Mouse (Mus musculus) neural tube, embryonic 10.5 days (tissue): ENCODE results near the gene Btbd9.
"Not testable (repeated sequence)": the region's sequence is repeated elsewhere in the genome, so short reads cannot be mapped to it uniquely, and the experiment has no call there.

Experiments used
- DNase-seq: peaks from one replicate; pipeline ENCODE4 v3.0.0-alpha.2; 2017; ENCODE audit warnings: low spot score; ENCODE audit errors: extremely low spot score

Gene Btbd9

DNA sequence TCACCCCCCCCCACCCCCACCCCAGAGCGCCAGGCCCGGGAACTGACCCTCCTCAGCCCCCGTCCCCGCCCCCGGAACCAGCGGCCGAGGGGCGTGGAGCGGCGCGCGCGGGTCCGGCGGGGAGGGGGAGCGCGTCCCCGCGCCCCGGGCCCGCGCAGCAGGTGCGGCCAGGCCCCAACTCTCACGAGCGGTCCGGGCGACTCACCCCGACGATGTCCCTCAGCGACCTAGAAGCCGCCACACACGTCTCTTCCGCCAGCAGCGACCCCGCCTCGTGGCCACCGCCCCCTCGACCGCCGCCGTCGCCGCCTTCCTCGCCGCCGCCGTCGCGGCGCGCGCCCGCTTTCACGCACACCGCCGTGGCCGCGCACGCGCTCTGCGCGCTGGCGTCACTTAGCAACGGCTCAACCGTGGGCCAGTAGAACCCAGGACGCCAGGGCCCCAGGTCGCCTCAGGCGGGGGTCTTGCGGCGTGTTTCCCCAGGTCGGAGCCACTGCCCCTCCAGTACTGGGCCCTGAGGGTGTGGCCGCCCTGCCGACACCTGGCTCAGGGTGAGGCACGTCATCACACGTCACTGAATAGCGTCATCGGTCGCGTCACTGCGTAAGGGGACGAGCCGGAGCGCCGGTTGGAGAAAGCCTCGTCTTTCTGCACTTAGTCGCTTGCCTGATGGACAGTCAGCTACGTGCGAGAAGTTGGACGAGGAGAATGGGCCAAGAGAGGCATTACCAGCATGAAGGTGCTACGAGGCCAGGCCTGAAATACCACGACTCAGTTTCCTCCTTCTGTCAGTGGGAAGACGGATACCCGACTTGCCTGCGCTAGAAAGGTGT is at the start of gene Btbd9:
TSS of gene Btbd9 (minus strand) at position 548 of the 833 bp plus-strand sequence.
- DNase-seq: peak; percentile 94

DNA sequence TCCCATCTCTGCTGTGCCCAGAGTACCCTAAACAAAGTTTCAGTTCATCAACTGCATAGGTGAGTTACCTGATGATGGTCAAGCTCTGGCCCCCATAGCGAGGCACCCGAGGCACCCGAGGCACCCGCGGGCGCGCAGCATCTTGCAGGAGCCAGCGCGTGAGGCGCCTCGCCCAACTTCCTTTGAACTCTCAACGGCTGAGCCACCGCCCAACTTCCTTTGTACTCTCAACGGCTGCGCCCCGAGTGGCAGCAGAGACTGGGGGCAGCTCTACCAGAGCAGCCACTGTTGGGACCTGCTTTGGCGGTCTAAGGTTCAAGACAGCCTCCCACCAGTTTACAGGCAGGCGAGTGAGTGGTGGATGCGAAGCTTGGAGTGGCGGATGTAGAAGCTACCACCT is 47.8 kb upstream of the Btbd9 start, which contains the start of gene Dnah8:
TSS of gene Dnah8 (plus strand) at position 223 of the 400 bp plus-strand sequence.
- DNase-seq: not testable (repeated sequence)

DNA sequence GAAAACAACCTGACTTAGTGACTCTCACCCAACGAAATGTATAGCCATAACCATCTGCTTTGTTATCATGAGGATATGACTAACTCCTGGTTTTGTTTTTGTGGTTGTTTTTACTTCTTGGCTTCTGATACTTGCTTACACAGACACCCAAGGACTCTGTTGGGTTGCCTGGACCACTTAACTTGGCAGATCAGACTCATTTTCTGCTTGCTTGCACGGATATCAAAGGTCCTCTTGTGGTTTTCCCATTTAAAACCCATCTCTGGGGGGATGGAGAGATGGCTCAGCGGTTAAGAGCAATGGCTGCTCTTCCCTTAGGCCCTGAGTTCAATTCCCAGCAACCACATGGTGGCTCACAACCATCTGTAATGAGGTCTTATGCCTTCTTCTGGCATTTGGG is 46.9 kb upstream of the Btbd9 start:
- no peak for DNase-seq

DNA sequence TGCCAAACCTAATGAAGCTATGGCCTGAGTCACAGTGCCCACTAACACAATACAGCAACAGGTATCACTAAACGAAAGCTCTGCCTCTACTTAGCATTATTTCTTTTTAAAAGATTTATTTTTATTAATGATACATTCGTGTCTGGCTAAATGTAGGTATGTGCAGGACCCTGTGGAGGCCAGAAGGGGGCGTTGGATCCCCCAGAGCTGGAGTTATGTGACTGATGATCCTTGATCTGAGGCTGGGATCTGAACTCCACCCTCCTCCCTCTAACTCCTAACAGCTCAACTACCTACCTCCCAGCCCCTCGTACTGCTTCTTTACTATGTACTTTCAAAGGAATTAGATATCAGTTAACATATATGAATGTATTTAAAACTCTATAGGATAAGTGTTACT is 45.2 kb upstream of the Btbd9 start:
- DNase-seq: no peak

DNA sequence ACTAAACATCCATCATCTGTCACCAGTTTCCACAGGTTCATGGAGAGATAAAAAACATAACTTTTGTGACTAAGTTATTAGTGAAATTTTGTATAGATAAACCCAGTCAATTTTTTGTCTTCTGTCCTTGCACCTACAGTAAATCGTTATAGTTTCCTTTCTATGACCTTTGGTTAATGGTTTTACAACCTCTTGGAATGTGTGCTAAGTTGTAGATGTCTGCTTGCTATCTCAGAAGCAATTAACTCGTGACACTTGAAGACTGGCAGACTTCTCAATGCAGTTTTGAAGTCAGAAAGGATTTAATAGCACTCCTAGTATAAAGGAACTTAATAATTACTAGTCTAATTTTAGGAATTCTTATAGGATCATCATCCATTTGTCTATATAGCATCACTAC is 44.3 kb upstream of the Btbd9 start:
- DNase-seq: no peak

DNA sequence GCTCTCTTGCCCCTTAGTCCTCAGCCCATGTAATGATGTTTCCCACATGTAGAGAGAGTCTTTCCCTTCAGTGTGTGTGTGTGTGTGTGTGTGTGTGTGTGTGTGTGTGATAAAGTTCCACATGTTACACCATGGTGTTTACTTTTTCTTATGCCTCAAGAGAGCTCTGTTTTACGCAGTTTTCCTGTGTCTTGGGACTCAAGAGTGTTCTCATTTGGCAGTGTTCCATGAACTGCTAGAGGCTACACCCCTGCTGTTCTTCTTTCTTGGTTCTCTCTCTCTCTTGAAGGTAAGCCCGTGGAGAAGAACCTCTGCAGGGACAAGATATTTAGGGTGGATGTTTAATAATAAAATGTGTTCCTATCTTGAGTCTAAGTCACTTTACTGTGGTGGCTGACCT is 42.9 kb upstream of the Btbd9 start:
- no peak for DNase-seq

DNA sequence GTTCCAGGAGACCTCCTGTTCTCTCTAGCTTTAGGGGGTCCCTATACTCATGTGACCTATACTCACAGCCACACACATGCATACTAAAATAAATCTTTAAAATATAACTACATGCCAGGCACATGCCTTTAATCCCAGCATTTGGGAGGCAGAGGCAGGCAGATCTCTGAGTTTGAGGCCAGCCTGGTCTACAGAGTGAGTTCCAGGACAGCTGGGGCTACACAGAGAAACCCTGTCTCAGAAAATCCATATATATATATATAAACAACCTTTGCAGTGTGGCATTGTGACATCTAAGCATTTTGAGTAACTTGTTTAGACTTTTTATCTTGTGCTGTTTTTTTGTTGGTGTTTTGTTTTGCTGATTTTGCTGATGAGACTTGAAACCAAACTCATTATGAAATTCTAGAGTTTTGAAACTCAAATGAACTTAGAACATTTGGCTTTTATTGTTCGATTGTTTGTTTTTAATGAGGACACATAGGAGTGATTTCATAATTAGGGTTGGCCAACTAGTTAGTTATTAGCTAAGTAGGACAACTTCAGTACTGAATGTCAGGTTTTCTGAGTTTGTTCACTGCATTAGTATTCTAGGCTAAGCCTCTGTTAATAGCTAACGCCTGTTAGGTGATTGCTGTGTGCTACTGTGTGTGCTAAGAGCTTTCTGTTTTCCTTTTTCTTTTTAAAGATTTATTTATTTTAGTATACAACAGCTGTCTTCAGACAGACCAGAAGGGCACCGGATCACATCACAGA is 42.0 kb upstream of the Btbd9 start:
- no peak for DNase-seq

DNA sequence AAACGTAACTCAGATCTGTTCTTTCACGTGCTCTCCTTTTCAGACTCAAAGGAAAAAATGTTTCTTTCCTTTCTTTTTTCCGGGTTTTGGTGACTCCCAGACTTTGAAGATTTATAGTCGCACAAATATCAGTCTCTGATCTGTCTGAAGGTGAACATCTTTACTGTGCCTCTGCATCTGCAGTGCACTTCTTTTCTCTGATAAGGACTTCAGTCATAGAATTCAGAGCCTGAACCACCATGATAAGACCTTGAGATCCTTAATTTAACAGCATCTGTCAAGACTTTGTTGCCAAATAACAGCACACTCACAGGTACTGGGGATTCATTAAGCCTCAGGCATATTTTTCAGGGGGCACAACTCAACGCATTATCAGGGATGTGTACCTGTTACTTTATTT is 39.9 kb upstream of the Btbd9 start:
- no peak for DNase-seq

DNA sequence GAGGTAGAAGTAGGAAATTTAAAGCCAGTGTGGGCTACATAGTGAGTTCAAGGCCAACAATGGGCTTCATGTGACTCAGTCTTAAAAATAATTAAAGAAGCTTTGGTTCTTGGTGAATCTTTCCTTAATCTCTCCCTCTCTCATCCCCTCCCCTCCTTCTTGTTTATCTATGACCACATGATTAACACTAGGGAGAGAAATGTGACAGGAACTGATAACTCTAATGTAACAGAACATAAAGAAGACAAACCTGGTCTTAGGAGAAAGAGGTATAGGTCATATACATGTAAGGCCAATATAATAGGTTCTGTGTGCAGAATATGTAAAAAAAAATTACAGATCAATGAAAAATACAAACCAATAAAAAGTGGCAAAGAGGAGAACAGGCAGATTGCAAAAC is 37.1 kb upstream of the Btbd9 start:
- DNase-seq: no peak

DNA sequence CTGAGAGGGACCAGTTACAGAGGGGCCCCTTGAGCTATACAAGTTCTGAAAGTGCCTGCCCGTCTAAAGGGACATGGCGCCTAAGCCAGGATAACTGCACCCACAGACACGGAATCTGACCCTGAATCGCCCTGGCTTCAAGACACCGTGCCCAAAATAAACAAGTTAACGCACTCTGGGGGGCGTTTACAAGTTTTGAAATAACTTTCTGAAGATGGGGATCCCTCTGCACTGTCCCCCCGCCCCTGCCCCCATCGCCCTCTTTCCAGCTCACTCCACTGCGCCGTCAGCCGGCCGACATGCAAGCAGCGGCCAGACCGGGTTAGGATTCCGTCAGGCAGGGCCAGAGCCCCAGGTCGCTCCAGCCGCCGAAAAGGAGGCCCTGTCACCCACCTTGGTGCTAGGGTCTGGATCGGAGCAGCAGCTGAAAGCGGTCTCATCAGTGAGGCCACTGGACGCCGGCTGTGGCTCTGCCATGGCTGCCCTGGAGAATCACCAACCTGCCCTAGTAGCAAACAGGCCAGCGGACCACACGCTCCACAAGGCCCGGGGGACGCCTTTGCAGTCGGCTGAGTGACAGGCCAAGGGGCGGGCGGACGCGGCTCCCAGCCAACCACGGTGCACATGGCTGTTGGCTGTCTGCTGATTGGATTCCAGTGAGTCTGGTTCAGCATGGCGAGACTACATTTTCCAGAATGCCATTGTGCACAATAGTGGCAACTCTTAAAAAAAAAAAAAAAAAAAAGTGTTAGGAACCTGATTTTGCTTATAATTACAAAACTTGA is 36.0 kb upstream of the Btbd9 start:
- DNase-seq: peak; percentile 97

DNA sequence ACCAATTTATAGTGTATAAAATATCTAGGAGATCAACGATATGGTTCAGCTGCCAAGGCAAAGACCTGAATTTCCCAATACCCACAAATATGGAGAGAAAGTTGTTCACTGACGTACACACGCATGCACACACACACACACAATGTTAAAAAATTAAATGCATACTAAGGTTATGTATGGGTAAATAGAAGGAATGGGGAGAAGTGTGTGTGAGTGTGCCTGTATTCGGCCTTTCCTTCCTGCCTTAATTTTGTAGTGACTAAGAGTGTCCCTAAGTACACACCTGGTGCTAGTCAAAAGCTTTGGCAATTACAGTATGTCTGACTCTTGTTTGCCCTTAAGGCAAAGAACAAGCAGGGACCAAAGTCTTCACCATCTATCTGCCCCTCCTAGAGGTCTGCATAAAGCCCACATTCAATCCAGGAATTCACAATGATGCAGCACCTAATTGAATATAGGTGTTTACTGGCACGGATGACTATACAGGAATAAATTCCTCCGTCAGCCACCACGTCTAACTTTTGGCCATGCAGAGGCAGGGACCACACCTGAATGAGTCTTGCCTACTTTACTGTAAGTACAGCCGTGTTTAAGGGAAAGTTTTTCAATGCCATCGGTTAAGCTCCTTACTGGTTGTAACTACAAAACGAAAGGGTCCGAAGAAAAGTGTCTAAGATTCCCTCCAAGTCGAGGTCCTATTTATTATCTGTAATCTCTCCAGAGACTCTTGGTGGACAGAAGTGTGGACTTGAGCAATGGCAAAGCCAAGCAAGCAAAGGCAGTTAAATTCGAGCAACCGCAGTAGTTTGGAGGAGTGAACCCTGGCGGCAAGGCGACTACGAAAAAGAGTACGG is 35.2 kb upstream of the Btbd9 start:
- DNase-seq: no peak

DNA sequence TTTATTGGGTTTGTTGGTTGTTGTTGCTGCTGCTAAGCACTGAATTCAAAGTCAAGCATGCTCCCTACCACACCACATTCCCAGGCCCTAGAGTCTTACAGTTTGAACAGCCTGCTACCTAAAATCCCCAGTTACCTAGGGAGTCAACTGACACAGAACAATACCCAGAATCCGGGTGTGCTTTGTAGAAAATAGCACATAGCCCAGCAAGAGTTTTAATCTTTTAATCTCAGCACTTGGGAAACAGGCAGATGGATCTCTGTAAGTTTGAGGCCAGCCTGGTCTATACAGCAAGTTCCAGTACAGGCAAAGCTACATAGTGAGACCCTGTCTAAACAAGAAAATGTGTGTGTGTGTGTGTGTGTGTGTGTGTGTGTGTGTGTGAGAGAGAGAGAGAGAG is 34.5 kb upstream of the Btbd9 start:
- DNase-seq: no peak

DNA sequence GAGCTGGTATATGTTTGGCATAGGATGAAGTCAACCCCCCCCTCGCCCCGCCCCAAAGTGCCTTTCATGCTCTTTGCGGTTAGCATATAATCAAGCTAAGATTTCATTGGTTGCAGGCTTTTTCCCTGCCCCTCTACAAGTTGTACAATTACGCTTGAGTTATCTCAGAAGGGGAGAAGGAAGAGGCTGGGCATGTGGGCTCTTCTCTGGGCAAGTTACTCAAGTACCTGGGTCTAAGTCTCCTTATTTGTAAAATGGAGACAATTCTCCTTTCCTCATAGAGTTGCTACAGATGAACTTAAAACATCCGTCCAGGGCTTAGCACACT is 33.7 kb upstream of the Btbd9 start:
- DNase-seq: no peak

DNA sequence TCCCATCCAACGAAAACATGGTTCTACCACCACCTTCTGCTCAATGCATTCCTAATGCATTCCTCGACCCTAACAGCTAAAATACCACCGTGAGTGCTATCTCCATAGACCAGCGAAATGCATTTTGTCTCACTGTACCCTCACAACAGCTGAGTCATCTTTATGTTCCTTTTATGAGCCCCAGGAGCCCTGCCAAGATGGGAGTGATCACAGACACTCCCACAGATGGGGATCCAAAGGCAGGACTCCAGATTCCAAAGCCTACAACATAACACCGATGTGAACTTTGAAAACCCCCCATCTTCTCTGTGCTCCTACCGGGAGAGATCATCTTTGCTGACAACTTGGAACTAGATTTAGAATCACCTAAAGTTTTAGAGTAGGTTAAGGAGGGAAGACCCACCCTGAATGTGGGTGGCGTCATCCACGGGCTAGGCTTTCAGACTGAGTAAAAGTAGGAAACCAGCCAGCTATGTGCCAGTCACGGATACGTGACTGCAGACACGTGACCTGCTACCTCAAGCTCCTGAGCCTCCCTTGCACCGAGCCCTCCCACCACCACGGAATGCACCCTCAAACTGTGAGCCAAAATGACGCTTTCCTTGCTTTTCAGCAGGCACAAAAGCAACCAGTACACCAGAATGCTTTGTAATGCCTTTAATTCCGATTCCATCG is 33.2 kb upstream of the Btbd9 start:
- DNase-seq: no peak

DNA sequence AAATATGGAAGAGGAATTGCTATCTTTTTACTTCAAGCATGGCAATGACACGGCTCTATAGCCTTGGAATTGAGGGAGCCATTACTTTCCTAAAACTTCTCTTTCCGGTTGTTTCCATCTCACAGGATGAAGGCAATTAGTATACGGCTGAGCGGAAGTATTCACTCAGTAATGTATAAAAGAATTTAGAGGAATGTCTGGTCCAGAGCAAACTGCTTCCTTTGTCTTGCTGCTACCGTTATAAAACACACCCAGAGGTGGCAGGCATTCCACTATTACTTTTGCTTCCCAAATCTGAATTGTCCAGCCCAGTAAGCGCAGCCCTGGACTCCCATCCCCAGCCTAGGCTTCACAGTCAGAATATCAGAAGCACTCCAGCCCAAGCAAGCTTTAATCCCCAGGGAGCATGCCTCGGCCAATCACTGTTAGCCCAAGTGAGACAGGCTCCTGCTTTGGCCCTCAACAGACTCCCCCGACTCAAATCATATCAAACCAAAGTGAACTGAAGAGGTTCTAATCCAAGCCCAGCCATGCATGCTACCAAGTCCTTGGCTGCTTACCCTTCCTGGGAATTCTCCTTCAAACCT is 31.7 kb upstream of the Btbd9 start:
- DNase-seq: no peak

DNA sequence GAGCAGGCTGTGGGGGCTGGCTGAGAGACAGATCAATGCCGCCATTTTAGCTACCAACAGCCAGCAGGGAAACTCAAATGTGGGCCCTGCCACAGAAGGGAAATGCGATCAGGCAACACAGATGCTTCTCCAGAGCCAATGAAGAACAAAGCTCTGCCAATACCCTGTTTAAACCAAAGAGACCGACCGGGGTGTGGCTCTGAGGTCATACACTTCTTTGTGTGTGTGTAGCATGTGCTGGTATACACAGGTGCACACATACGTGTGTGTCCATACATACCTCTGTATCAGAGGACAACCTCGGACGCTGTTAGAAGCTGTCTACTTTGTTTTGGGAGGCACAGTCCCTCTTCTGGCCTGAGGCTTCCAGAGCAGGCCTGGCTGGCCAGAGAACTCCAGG is 31.0 kb upstream of the Btbd9 start:
- no peak for DNase-seq

DNA sequence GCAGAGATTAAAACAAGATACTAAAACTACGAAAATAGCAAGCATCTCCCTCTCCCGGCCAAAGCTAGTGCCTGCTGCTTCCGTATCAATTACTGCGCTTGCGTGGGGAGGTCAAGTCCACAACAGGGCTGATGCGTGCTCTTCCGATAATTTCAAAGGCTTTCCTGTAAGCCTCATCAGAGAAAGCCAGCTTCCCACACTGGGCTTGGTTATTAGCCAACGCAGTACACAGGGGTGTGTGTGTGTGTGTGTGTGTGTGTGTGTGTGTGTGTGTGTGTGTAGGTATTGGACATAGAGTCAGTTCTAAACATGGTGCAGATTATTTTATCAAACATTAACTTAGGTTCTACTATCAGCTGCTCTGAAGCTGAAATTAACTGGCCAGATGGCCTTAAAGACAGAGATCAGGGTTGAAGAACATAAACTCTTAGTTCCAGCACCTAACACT is 30.4 kb upstream of the Btbd9 start:
- DNase-seq: no peak

DNA sequence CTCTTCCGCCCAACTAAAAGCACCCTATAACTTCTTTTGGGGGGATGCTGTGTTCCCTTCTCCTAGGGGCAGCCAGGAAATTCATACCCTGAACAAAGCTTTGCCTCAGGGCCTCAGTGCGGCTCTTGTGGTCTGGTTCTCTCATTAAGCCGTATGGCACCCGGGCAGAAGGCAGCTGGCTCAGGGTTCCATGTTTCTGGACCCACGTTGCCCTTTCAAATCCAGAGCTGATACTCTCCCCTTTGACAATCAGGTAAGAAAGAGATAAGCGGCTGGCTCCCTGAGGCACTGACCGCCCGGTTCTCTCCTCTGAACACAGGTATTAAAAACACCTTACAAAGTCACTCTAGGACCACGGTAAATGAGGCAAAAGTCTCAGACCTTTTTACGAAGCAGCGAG is 29.9 kb upstream of the Btbd9 start:
- no peak for DNase-seq

DNA sequence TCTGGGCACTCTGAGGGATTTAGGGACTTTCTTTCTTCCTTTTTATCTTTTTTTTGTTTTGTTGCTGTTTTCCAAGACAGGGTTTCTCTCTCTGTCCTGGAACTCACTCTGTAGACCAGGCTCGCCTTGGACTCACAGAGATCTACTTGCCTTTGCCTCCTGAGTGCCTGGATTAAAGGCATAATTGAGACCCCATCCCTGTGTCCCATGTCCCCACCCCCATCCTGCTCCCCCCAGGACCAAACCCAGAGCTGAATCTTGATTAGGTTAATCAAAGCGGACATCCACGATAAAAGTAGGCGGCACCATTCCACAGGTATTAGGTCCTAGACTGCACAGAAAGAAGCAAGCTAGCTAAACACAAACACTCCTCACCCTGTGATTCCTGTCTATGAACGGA is 28.7 kb upstream of the Btbd9 start:
- DNase-seq: no peak

DNA sequence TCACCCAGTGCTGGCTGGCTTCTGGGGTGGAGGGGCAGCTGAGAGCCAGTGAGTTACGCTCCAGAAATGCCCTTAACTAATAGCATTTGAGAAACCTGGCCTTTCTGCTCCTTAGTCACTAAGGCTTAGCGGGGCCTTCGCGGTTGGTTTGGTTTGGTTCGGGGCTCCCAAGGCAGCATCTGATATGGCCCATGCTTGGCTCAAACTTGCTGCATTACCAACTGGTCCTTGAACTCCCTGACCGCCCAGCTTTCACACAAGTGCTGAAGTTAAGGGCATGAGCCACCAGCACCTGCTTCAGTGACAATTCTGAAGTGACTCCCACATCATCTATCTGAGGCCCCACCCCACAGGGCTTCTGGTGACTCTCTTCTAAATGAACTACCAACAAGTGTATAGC is 28.0 kb upstream of the Btbd9 start:
- no peak for DNase-seq
